Mouse (Mus musculus): Measurements from ENCODE around the gene Negr1.

Negr1 gene

DNA sequence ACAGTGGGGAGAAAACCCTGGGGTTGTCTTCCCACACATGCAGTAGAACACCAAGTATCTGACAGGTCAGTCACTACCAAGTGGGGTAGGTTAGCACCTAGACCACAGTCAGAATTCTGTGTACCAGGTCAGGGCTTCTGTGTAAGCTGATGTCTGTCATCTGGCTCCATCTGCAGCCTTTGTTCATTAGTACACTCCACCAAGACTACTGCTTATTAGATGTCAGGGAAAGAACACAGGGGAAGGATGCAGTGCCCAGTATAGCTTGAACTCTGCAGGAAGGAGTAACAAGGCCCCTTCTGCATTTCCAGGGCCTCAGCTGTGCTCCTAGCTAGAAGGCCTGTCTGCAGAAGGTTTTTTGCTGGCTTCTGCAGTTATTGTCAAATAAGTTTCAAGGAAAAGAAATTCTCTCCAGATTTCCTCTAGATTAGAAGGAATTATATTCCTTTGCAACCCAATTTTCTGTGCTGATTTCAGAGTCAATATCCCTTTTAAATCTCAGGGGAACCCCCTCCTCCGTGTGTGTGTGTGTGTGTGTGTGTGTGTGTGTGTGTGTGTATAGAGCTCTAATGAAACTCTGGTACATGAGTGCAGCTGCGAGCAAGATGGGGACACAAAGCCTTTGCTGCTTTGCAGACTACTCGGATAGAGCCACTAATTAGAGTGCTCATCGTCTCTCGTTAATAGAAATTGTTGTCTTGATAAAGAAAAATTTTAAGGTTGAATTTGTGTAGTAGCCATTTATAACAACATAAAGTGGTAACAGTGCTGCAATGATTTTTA, 654.5 kb downstream of the Negr1 start:
- no peak for DNase-seq (ENCODE audit: low read depth, low spot score)

DNA sequence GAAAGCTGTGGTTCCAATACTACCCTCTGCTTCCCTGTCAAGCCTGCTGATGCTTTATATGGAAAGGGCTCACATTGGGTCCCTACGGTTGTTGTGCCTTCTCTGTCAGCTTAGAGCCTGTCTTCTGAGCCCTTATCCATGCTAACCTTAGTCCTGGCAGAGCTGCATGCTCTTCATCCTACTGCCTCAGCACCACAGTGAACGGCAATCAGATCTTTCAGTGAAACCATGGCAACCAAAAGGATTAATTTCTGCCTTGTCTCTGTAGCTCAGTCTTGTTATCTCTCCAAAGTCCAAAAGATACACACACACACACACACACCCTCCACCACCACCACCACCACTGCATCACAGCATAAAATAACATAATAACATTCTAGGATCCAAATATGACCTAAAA, 656.2 kb downstream of the Negr1 start:
- no peak for DNase-seq (ENCODE audit: low read depth, low spot score)

DNA sequence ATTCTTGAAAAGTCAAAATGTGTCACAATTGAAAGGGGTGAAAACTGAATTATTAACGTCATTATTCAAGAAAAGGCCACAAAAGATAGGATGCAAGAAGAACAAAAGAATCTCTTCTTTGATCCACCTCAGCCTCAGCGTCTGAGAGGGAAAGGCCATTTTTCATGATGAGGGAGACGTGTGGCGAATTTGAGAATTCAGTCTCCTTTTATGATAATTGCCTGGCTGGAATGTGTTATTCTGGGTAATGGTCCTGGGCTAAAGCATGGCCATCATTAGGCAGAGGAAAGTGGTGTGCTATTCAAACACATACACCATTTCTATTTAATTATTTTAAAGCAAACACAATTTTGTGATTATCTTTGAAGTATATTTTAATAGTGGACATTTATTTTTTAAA, 663.3 kb downstream of the Negr1 start:
- DNase-seq (ENCODE audit: low read depth, low spot score), result no peak

DNA sequence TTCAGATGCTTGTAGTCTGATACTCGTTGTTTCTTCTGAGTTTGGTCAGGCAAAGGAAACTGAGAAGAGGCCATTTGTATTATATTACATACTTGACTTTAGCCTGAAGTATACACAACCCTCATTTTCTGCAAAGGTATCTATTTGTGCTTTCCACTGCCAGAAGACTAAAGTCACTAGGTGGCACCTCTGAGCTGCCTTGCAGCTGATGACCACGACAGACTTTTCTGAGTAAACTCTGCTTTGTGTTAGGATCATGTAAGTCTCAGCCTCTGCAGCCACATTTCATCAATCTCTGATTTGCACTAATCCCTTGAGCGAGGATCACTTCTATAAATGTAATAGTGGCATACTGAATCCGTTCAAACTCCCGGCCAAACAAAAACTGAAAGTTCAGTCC, 671.1 kb downstream of the Negr1 start:
- DNase-seq (ENCODE audit: low read depth, low spot score), result no peak

DNA sequence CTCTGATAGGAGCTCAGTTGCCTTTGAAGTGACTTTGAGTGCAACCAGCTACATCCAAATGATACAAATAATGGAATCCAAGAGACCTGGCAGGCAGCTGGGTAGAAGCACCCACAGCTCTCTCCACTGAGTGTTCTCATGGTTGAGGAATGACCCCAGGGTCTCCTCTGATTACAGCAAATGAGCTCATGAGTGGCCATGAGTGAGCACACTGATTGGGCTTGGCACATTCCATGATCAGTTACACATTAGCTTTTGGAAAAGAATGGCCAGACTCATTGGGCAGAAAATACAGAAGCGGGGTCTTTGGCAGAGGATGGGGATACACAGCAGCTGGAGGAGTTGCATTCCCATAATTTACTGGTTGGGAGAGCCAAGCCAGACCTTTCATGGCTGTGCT, 678.6 kb downstream of the Negr1 start:
- no peak for DNase-seq (ENCODE audit: low read depth, low spot score)

DNA sequence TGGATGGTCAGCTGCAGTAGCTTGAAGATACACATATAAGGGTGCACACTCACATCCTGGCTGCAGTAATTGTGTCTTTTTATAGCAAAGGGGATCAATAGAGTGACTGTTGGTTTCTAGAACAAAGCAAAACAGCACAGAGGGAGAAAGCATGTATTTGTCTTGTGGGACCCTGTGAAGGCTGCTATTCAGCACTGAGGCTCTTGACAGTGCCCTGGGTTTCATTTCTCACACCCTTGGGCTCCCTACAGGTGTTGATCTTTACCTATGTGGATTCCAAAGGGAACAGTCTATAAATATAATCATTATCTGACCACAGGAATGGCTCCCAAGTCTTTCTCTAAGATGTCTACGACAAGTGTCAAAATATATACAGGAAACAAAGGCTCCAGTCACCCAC, 693.9 kb downstream of the Negr1 start:
- no peak for DNase-seq (ENCODE audit: low read depth, low spot score)

DNA sequence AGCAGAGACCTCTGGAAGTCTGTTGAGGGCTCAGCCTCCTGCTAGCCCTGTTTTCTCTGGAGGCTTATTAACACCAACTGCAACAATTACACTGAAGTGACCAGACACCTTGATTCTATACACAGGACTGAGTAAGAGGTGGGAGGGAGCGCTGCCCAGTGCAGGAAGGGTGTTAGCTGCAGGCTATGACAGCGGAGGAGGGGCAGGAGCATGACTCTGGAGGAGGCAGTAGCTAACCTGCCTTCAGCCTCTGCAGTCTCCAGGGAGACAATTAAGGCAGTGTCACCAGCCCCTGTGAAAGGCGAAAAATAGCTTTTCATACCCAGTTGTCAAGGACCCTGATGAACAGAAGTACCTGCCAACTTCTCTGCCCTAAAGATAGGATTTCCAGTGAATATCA, 694.3 kb downstream of the Negr1 start:
- DNase-seq (ENCODE audit: low read depth, low spot score), result no peak

DNA sequence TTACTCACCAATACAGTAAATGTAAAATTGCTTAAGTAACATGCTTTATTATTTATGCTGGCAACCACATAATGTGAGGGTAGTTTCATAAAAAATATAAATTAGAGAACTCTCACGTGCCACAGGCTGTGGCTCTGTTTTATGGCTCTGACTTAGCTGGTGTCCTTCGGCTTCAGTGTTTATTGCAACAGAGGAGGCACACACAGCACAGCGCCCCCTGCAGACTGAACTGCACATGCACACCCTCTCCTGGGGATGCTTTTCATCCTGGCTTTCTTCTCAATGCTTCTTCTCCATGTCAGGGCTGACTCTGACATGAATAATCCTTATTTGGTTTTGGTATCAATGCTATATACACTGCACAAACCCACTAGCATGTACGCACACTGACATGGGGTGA, 707.1 kb downstream of the Negr1 start:
- no peak for DNase-seq (ENCODE audit: low read depth, low spot score)

DNA sequence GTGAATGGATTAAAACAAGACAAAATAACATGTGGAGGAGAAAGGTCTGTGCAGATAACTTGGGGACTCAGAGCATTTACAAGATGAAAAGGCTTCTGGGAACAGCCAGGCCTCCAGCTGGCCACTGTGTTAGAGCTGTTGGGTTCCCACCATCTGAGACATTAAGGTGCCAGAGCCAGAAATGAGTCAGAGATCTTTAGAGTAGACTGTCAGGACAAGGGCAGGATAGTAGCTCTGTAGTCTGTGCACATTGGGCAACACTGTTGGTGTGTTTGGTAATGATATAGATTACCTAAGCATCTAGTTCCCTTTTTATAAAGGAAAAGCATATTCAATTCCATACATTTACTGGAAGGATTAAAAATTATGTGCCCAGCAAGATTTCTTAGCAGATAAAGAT, 710.8 kb downstream of the Negr1 start:
- DNase-seq (ENCODE audit: low read depth, low spot score), result no peak

DNA sequence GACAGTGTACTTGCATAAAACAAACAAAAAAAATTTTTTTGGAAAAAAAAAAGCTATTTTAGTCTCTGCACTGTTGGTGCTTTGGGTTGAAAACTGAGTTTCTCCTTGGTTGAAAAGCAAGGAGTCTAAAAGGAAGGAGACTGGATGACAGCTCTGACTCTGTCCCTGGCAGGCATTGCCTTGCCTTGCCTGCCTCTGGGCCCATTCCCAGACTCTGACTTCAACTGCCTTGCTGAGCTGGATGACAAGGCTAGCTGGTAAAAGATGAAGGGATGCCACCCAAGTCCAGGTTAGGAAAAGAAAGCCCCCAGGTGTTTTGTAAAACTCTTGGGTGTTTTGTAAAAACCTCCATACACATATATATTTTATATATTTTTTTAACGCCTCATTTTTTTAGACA, 712.5 kb downstream of the Negr1 start:
- DNase-seq (ENCODE audit: low read depth, low spot score), result no peak

DNA sequence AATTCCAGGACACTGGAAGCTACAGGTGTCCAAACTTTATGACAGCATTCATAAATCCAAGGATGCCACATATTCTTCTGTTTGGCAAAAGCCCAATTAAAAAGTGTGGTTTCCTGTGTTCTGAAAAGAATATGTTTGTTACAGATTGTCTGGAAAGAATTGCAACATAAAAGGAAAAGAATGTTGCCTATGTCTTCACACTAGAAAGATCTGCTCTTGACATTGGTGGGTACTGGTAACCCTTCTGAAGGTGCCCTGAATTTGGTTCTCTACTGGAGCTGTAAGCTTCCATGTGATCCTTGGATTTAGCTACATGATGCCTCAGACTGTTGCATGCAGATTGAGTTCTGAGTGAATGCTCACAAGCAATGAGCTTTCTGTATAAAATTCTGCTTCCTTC, 718.1 kb downstream of the Negr1 start:
- no peak for DNase-seq (ENCODE audit: low read depth, low spot score)

DNA sequence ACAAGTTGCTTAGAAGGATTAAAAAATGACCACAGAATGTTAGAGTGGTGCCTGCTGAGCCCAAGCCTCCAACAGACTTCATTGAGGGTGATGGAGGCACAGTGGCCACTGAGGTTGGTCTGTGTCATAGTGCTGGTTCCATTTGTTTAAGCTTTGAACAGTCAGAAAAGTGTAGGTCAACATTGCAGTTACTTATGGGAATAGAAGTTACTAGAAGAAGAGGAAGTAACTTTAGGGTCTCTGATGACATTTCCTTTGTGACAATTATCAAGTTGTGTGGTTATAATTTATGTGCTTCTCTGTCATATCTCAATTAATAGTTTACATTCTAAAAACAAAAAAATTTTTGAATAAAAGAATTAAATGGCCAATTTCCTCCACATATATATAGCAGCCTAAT, 719.7 kb downstream of the Negr1 start:
- no peak for DNase-seq (ENCODE audit: low read depth, low spot score)

DNA sequence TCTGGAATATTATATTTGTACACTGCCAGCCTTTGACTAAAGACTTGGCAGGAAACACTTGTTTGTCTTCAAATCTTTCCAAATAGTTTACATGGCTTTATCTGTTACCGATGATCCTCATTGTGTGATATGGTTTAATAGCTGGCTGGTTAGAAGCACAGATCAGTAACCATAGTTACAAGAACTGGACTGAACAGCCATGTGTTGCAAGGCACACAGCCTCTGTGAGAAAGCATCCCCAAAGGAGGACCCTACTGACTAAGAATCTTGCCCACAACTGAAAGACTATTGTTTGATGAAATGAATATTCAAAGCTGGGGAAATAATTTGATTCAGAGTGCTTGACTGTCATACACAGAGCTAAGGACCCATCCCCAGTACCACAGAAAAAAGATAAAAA, 729.7 kb downstream of the Negr1 start:
- no peak for DNase-seq (ENCODE audit: low read depth, low spot score)

DNA sequence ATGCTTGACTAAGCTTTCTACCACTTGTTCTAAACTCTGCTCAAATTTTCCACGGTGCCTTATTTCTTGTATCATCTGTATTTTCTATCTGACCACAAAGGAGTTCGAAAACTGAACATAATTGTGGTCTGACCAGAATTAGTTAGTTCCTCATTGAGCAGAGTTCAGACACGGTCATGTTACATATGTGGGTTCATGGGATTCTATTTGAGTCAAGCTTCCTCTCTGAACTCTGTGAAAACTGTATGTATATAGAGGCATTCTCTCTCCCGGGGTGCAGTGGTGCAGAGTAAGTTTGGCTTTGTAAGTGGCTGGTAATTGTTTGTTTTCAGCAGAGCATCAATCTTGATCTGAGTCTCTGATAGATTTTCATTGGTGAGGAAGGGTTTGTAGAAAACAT, 735.6 kb downstream of the Negr1 start:
- no peak for DNase-seq (ENCODE audit: low read depth, low spot score)

DNA sequence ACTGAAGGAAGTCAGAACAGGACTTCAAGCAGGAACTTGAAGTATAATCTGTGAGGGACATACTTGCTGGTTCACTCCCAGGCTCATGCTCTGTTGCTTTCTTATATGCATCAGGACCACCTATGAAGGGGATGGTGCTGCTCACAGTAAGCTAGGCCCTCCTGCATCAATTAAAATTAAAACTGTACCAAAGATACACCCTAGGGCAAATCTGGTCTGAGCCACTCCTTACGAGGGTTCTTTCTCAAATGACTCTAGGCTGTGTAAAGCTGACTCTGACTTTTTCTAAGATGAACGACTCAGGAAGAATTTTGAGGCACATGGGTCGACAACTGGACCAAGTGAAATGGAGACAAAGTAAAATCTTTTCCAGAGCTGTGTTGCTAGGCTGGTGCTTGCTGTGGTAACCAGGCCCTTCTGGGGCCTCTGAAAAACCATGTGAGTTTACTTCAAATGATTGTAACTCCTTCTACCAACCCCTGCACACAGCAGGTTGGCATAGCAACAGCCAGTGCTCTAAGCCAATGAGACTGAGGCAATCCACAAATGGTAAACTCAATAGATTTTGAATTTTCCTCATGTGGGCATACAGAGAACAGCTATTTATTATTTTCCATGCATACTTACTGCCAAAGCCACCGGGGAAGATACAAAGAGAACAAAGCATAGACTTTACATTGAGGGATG, 742.0 kb downstream of the Negr1 start:
- DNase-seq (ENCODE audit: low read depth, low spot score), result no peak

DNA sequence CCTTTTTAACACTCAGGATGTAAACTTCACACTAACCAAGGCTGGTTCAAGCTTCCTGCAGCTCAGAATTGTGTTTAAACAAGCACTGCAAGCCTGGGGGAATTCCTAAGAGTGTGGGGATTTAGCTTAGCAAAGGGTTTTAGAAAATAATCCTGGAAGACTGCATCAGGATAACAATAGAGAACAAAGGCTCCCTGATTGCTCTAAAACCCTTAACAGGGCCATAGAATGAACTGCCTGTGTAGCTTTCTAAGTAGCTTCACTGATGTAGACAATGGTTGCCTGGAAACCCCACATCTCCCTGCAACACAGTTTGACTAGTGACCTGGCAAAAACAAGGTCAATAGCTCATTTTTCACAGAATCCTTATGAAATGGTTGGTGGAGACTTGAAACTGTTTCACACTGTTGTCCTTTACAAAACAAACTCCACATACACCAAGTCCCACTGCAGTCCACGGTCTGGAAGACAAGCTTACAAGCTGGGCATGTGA, 759.5 kb downstream of the Negr1 start:
- no peak for DNase-seq (ENCODE audit: low read depth, low spot score)

DNA sequence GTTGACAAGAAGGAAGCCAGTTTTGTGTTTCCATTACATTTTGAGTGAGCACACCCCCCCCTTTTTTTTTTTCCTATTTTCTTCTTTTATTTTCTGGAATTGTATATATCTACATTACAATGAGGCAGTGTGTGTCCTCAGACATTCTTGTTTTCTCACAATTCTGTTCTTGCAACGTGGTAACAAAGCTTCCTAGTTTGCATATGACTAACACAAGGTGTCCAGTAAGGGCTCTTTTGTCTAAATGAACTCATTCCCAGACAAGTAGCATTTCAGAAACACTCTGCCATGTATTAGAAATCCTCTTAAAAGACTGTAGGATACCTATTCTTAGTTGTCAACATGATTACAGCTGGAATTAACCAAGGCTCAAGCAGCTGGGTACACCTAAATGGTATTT, 760.2 kb downstream of the Negr1 start:
- DNase-seq (ENCODE audit: low read depth, low spot score), result no peak

DNA sequence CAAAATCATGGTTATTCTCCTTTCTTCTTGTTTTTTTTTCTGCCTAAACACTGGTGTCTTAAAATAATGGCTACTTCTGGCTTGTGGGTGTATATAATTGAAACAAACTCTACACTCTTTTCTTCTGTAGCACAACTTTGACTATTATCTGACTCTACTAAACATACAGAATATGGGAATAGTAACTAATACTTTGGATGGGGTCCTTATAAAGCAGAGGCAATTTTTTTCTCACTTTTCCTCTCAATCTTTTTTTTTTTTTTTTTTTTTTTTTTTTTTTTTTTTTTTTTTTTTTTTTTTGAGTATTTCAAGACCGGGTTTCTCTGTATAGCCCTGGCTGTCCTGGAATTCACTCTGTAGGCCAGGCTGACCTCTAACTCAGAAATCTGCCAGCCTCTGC, 772.6 kb downstream of the Negr1 start:
- DNase-seq (ENCODE audit: low read depth, low spot score), result no peak

DNA sequence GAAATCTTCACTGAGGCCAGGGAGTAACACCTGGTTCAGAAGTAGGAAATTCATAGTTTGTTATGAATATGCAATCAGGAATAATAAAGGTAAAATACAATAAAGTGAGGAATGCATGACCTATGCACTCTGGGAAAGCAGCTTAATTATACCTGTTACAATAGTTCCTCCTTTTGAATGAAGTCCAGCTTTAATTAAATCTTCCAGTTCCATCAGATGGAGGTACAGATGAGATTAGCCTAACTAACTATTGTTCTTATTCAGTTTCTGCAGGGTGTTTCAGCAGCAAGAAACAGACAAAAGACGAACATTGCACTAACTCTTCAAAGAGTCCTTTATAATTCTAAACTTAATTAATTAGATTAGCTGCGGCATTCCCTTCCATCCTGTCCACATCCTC, 787.9 kb downstream of the Negr1 start:
- no peak for DNase-seq (ENCODE audit: low read depth, low spot score)

DNA sequence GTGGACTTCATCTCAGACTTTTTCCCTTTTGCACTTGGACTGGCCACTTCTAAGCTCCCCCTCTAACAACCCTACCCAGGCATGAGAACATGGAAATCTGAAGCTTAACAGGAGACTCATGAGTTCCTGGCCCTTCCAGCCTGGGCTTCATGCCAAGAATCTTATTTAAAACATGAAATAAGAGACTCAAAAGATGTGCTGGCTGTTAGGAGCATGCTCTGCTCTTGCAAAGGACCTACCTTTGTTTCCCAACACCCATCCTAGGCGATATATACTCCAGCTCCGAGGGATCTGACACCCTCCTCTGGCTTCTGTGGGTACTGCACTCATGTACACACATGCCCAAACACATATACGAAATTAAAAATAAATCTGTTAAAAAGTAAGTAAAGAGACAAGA, 797.3 kb downstream of the Negr1 start:
- DNase-seq (ENCODE audit: low read depth, low spot score), result no peak

DNA sequence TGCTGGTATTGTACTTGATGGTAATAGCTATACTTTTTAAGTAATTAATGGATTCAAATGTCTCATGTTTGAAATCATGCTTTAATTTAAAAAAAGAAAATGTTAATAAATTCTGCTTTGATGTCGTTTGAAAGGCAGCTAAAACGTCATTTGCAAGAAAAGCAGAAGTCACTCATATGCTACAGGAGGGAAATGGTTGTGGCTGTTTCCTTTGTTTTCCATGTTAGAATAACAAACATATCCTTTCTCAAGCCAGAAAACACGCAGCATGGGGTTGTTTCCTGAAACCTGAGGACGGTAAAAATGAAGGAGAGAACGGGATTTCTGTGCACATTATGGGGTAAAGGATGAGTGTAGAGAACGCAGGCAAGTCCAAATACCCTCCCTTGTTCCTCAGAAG, 798.2 kb downstream of the Negr1 start:
- no peak for DNase-seq (ENCODE audit: low read depth, low spot score)
